In genomic region chr4:137500953-137501352, GRCm38 (mm10) we compare ENCODE assay signal across 23 mouse cellular contexts. TPM values are rescaled to one million over a fixed set of nuclear protein-coding genes. Genes with fewer than 3 reads are reported as not detected.
DNase-seq lines count a peak whose midpoint lies in the region; ATAC-seq and TF ChIP-seq lines count a peak whose summit lies in the region.
"Had no signal": no experiment of that assay in that cellular context is flagged by ENCODE, and none has a peak within 500 bp of the region (broad histone marks: within the 10 kb centered on the region; RNA-seq: fewer than 3 reads in every experiment).

No protein-coding gene starts in this region.

- no peak for ATAC-seq in heart, embryonic 13.5 days (ENCODE audit: extremely low read depth, insufficient number of reproducible peaks, low FRiP score, low TSS enrichment)
- ATAC-seq in forebrain, embryonic 15.5 days (replicated peaks): no peak
- ATAC-seq in liver, embryonic 11.5 days (replicated peaks; ENCODE audit: low FRiP score): no peak
- ATAC-seq: forebrain, embryonic 16.5 days; midbrain, embryonic 16.5 days had no signal

- no peaks in the 10 kb centered on the region for H3K79me2 ChIP-seq in CH12.LX (replicated peaks; ENCODE audit: control insufficient read depth, extremely low read depth, insufficient read depth, poor library complexity, severe bottlenecking)

- H3K4me1 ChIP-seq in heart, embryonic 13.5 days: peaks cover 78% of the 10 kb centered on the region
- peaks cover 45 to 84% of the 10 kb centered on the region in 2 experiments for H3K4me1 ChIP-seq in CH12.LX (ENCODE audit: control insufficient read depth in 1 of 2, insufficient read depth in 2 of 2)
- H3K4me1 ChIP-seq in forebrain, embryonic 15.5 days: no peaks in the 10 kb centered on the region
- H3K4me1 ChIP-seq in liver, embryonic 11.5 days (replicated peaks; ENCODE audit: control insufficient read depth, insufficient read depth, low read length): peaks cover 15% of the 10 kb centered on the region

- in situ Hi-C loops in CH12.LX (cut with MboI; ENCODE audit: low pct_ligation_motif_present, low pct_unique_long_range_greater_than_20kb, low sequenced_read_pairs): loop anchor here (5.0 kb wide), 1 partner anchor 34 kb away; the partner anchor contains the start of gene Hspg2

- no peak overlapping the region for H3K4me3 ChIP-seq in heart, embryonic 13.5 days
- H3K4me3 ChIP-seq in CH12.LX (replicated peaks in 1 of 3; ENCODE audit: low read depth in 2 of 3, low read length in 2 of 3, poor library complexity in 1 of 3): no peak overlapping the region
- no peak overlapping the region for H3K4me3 ChIP-seq in forebrain, embryonic 15.5 days
- H3K4me3 ChIP-seq in liver, embryonic 11.5 days (ENCODE audit: low read depth, low read length): no peak overlapping the region
- H3K4me3 ChIP-seq: hindbrain, embryonic 15.5 days; megakaryocyte, embryonic 14.5 days had no signal

- TF ChIP-seq EP300 in CH12.LX (IDR thresholded peaks at IDR 0.05; ENCODE audit: low read length): no peak

- DNase-seq in heart, postnatal 4 days: no peak
- DNase-seq in 3T3-L1 (ENCODE audit: low read depth, low spot score) (peak; percentile 95), CH12.LX (ENCODE audit: extremely low read depth) (no peak)
- peak; percentile 78 for DNase-seq in brain, adult 2 months (ENCODE audit: low read depth, low spot score)
- DNase-seq in liver, embryonic 11.5 days (ENCODE audit: low spot score): no peak
- DNase-seq: cerebellum, adult 9-10 months; kidney, adult 18-20 months; kidney, postnatal 36 days; lung, postnatal 10 days; right cerebral cortex, postnatal 25 days; thymus, adult 2 months had no signal

- dilution Hi-C loops in CH12.LX (cut with MboI; ENCODE audit: extremely low pct_ligation_motif_present, extremely low pct_unique_long_range_greater_than_20kb, low sequenced_read_pairs): no loop called here

- TF ChIP-seq CTCF in CH12.LX (conservative IDR thresholded peaks at IDR 0.05 in 1 of 2, IDR thresholded peaks at IDR 0.05 in 1 of 2; ENCODE audit: low read depth in 2 of 2, low read length in 2 of 2): no peak

- H3K36me3 ChIP-seq in heart, embryonic 13.5 days: peaks cover 53% of the 10 kb centered on the region
- H3K36me3 ChIP-seq in CH12.LX (replicated peaks in 1 of 2; ENCODE audit: control insufficient read depth in 1 of 2, insufficient read depth in 1 of 2, low read length in 1 of 2): peaks cover 0 to 14% of the 10 kb centered on the region in 2 experiments
- H3K36me3 ChIP-seq in forebrain, embryonic 15.5 days: no peaks in the 10 kb centered on the region
- H3K36me3 ChIP-seq in liver, embryonic 11.5 days (ENCODE audit: control insufficient read depth, insufficient read depth, low read length): peaks cover 8% of the 10 kb centered on the region; the same call in 1 of the 2 replicates
- H3K36me3 ChIP-seq: hindbrain, embryonic 15.5 days had no signal

- no peak overlapping the region for H3K4me2 ChIP-seq in heart, embryonic 13.5 days
- H3K4me2 ChIP-seq in CH12.LX (ENCODE audit: insufficient read depth, low read depth, poor library complexity, severe bottlenecking): no peak overlapping the region
- no peak overlapping the region for H3K4me2 ChIP-seq in forebrain, embryonic 15.5 days (replicated peaks)
- no peak overlapping the region for H3K4me2 ChIP-seq in liver, embryonic 11.5 days
- H3K4me2 ChIP-seq: hindbrain, embryonic 15.5 days had no signal

- TF ChIP-seq POLR2A in CH12.LX (IDR thresholded peaks at IDR 0.05; ENCODE audit: low read depth, low read length): no peak

- TF ChIP-seq RAD21 in CH12.LX (IDR thresholded peaks at IDR 0.05; ENCODE audit: low read depth, low read length): no peak

- no peaks in the 10 kb centered on the region for H3K27me3 ChIP-seq in heart, embryonic 13.5 days (replicated peaks)
- no peaks in the 10 kb centered on the region for H3K27me3 ChIP-seq in CH12.LX (replicated peaks)
- H3K27me3 ChIP-seq in forebrain, embryonic 15.5 days: no peaks in the 10 kb centered on the region
- no peaks in the 10 kb centered on the region for H3K27me3 ChIP-seq in liver, embryonic 11.5 days (replicated peaks; ENCODE audit: control insufficient read depth, insufficient read depth, low read length)
- H3K27me3 ChIP-seq: hindbrain, embryonic 15.5 days had no signal

- 58% methylated on average over 5 of the region's 5 CpGs for WGBS in heart, embryonic 13.5 days
- 94% methylated on average over 5 of the region's 5 CpGs for WGBS in forebrain, embryonic 15.5 days
- 97% methylated on average over 5 of the region's 5 CpGs for WGBS in liver, embryonic 11.5 days

- H3K27ac ChIP-seq in heart, embryonic 13.5 days (replicated peaks): peak overlapping the region; percentile 63
- H3K27ac ChIP-seq in CH12.LX (ENCODE audit: insufficient read depth, low read depth): no peak overlapping the region
- H3K27ac ChIP-seq in forebrain, embryonic 15.5 days (replicated peaks): no peak overlapping the region
- no peak overlapping the region for H3K27ac ChIP-seq in liver, embryonic 11.5 days (ENCODE audit: low read depth, low read length)
- H3K27ac ChIP-seq: hindbrain, embryonic 15.5 days; liver, embryonic 14.5 days had no signal

- peak overlapping the region; percentile 63 for H3K9ac ChIP-seq in heart, embryonic 13.5 days
- no peak overlapping the region for H3K9ac ChIP-seq in CH12.LX (ENCODE audit: insufficient read depth, low read depth)
- H3K9ac ChIP-seq in forebrain, embryonic 15.5 days (replicated peaks): no peak overlapping the region
- no peak overlapping the region for H3K9ac ChIP-seq in liver, embryonic 11.5 days (ENCODE audit: low read depth, low read length)
- H3K9ac ChIP-seq: hindbrain, embryonic 15.5 days; liver, embryonic 14.5 days had no signal

- H3K9me3 ChIP-seq in heart, embryonic 13.5 days: no peaks in the 10 kb centered on the region
- H3K9me3 ChIP-seq in CH12.LX (replicated peaks; ENCODE audit: low read length): no peaks in the 10 kb centered on the region
- H3K9me3 ChIP-seq in forebrain, embryonic 15.5 days: no peaks in the 10 kb centered on the region
- H3K9me3 ChIP-seq in liver, embryonic 11.5 days (ENCODE audit: control insufficient read depth, low read length): no peaks in the 10 kb centered on the region
- H3K9me3 ChIP-seq: hindbrain, embryonic 15.5 days; megakaryocyte, embryonic 14.5 days had no signal

TF ChIP-seq in CH12.LX, 34 proteins besides CTCF, POLR2A, EP300 and RAD21:
- TF ChIP-seq MAFK (IDR thresholded peaks at IDR 0.05; ENCODE audit: insufficient replicate concordance, low read length) (no peak), ZMIZ1 (IDR thresholded peaks at IDR 0.05; ENCODE audit: low read depth, low read length) (no peak), JUN (IDR thresholded peaks at IDR 0.05; ENCODE audit: insufficient read depth, low read depth, low read length) (no peak), JUND (conservative IDR thresholded peaks at IDR 0.05; ENCODE audit: low read depth, low read length) (no peak), ETS1 (conservative IDR thresholded peaks at IDR 0.05; ENCODE audit: low read depth, low read length) (0 out of 2 replicates have a peak, but pooled peaks have one; percentile 16)

RNA-seq across cellular contexts. Expression of gene Hspg2, which starts 32.4 kb away (rescaled TPM):
- polyA plus RNA-seq in heart, embryonic 13.5 days (2015; fragmentation: Nextera tagmentation; extraction: Ambion mirVana): 48.9 and 50.0 TPM in 2 replicates
- total RNA-seq in heart, postnatal 4 days (2021): 100 to 1,000 TPM; 467 to 506 TPM
- 3.1 and 5.5 TPM in 2 replicates for total RNA-seq in CH12.LX (2012; rRNA removed)
- 0.82 and 1.3 TPM in 2 replicates for total RNA-seq in CH12.LX (2014; rRNA removed)
- polyA plus RNA-seq in CH12.LX (2012; ENCODE audit: insufficient read length, low read depth): 10.7 and 14.0 TPM in 2 replicates
- 3.7 and 4.2 TPM in 2 replicates for polyA plus RNA-seq in forebrain, embryonic 15.5 days (2015; fragmentation: Nextera tagmentation; extraction: Ambion mirVana)
- 19.9 and 20.8 TPM in 2 replicates for polyA plus RNA-seq in liver, embryonic 11.5 days (2014; fragmentation: Nextera tagmentation; extraction: Ambion mirVana)

RNA-seq across cellular contexts. Expression of gene 1700013G24Rik, which starts 47.9 kb away (rescaled TPM):
- polyA plus RNA-seq in heart, embryonic 13.5 days (2015; fragmentation: Nextera tagmentation; extraction: Ambion mirVana): not detected in 2 replicates
- not detected for total RNA-seq in heart, postnatal 4 days (2021)
- total RNA-seq in CH12.LX (2012; rRNA removed) (not detected in 2 replicates), CH12.LX (2014; rRNA removed) (not detected in 2 replicates)
- polyA plus RNA-seq in CH12.LX (2012; ENCODE audit: insufficient read length, low read depth): not detected in 2 replicates
- polyA plus RNA-seq in forebrain, embryonic 15.5 days (2015; fragmentation: Nextera tagmentation; extraction: Ambion mirVana): not detected in 2 replicates
- polyA plus RNA-seq in liver, embryonic 11.5 days (2014; fragmentation: Nextera tagmentation; extraction: Ambion mirVana): not detected in 2 replicates
- total RNA-seq: gastrocnemius, adult 18-20 months; layer of hippocampus, postnatal 14 days; left cerebral cortex, postnatal 36 days had no signal
- polyA plus RNA-seq: forebrain, embryonic 16.5 days; heart, embryonic 14.5 days; hindbrain, embryonic 15.5 days; liver, embryonic 14.5 days; midbrain, embryonic 16.5 days; neural tube, embryonic 11.5 days had no signal

Comparison
In these comparisons a context has a peak if more than half of its experiments do, and no peak if none do; other contexts are left out.
1. DNase-seq: peak in 3T3-L1 (single experiment) and brain, adult 2 months (single experiment); none in heart, postnatal 4 days (single experiment), CH12.LX (single experiment) and liver, embryonic 11.5 days (single experiment).